Mouse (Mus musculus) right cerebral cortex, postnatal 36 days (tissue): ENCODE results near the gene Tmem79.
A peak's percentile ranks its signal among the peaks of the same experiment; 100 is the strongest.
"Not testable (repeated sequence)": the region's sequence is repeated elsewhere in the genome, so short reads cannot be mapped to it uniquely, and the experiment has no call there.

Experiments used
- DNase-seq, 2 experiments: peaks; one replicate each; pipeline ENCODE4 v3.0.0; 2022; ENCODE audit warnings: low spot score in 2 of 2, mixed read lengths in 1 of 2

Gene Tmem79

DNA sequence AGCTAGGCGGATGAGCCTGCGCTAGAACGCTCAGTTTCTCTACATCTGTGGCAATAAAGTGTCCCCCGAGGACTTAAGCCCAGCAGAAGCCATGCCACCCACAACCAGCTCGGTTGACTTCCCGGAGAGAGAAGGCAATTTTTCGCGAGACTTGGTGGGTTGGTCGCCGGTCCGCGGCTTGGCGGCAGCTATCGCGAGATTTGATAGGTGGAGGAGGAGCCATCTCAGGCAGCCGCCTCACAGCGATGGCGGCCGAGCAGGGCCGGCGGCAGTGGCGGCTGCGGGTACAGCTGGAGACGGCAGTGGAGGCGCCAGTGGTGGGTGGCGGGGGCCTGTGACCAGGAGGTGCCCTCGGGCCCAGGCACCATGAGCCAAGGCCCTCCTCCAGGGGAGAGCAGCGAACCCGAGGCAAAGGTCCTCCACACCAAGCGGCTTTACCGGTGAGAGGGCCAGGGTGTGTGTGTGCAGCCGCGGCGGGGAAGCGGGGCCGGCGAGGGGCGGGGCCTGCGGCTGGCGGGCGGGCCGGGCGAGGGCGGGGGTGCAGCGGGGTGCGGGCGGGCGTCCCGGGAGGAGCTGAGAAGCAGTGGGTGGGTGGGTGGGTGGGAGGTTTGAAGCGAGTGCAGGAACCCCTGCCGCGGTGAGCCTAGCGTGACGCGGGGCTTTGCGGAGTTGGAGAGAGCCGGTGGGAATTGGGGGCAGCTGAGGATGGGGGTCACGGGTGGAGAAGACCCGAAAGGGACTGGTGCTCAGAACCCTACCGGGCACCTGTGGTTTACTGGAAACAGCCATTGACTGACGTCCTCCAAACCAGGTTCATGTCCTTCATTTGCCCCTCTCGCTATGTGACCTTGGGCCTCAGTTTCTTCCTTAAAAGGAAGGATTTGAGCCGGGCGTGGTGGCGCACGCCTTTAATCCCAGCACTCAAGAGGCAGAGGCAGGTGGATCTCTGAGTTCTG lies at the start of gene Tmem79, which contains the start of gene Smg5:
Gene Tmem79, minus strand, starts transcription at position 91 of the 956 bp plus-strand sequence.
Gene Smg5, plus strand, starts transcription at position 203 of the 956 bp plus-strand sequence.
- peak; percentile 91 to 93 for DNase-seq

DNA sequence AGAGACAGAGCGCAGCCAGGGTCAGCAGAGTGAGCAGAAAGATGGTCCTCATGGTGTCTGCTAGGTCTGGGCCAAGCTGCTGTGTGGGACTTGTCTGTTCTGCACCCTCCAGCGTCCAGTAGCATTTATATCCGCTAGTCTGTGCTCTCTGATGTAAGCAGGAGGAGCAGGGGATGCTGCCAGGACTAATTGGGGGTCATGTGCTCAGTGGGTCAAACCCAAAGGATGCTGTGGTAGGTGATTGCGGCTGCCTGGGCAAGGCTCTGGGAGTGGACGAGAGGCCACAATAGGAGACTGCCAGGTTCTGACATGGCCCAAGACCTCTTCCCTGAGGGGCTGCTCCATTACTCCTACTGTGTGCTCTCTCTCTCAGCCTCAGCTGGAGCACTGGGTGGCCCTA lies 48.4 kb upstream of the Tmem79 start, which contains the start of gene Bglap:
Gene Bglap, minus strand, starts transcription at position 101 of the 400 bp plus-strand sequence.
- no peak for DNase-seq

DNA sequence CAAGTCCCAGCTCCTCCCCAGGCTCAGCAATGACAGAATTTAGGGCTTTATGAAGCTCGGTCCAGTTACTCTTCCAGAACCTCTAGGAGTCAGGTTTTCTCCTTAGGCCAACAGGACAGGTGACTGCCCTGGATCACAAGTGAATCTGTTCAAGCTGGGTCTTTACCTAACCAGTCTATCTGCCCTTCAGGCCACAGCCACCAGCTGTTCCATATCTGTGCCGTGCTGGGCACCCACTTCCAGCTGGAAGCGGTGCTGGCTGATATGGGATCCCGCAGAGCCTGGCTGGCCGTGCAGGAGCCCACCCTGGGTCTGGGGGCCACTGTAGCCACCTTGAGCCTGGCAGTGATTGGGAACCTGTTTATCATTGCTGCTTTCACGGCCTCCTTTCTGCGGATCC lies 46.4 kb upstream of the Tmem79 start:
- not testable (repeated sequence) for DNase-seq

DNA sequence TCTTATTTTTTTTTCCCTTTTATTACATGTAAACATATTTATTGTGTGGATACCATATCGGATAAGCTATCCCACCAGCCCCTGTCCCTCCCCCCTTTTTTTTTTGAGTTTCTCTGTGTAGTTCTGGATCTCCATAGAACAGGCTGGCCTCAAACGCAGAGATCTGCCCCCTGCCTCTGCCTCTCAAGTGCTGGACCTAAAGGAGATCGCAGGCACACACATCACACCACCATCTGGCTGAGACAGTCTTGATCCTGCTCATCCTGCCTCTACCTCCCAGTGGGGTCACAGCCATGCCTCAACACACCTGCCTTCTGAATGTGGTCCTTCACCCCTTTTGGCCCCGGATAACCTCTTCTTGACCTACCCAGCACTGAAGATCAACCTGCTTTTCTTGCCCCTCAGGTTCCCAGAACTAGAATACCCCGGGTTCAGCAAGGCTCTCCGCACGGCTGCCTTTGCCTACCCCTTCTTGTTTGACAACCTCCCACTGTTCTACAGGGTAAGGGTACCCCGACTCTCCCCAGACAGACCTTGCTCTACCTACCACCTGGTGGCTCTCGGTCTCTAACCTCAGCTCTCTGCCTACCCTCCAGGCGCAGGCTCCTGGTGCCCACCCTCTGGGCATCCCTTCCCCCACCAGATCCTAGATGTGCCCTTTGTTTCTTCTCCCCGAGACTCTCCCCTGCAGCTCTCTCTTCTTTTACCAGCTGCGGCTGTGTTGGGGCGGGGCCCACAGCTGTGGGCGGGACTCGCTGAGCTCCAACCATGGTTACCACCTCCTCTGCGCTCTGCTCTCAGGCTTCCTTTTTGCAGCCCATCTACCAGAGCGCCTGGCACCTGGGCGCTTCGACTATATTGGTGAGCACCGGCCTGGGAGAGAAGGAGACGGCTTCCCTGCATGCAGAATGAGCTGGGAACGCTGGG lies 45.7 kb upstream of the Tmem79 start:
- not testable (repeated sequence) for DNase-seq

DNA sequence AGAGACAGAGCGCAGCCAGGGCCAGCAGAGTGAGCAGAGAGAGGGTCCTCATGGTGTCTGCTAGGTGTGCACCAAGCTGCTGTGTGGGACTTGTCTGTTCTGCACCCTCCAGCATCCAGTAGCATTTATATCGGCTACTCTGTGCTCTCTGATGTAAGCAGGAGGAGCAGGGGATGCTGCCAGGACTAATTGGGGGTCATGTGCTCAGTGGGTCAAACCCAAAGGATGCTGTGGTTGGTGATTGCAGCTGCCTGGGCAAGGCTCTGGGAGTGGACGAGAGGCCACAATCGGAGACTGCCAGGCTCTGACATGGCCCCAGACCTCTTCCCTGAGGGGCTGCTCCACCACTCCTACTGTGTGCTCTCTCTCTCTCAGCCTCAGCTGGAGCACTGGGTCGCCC lies 42.7 kb upstream of the Tmem79 start, which contains the start of gene Bglap2:
Gene Bglap2, minus strand, starts transcription at position 101 of the 400 bp plus-strand sequence.
- not testable (repeated sequence) for DNase-seq

DNA sequence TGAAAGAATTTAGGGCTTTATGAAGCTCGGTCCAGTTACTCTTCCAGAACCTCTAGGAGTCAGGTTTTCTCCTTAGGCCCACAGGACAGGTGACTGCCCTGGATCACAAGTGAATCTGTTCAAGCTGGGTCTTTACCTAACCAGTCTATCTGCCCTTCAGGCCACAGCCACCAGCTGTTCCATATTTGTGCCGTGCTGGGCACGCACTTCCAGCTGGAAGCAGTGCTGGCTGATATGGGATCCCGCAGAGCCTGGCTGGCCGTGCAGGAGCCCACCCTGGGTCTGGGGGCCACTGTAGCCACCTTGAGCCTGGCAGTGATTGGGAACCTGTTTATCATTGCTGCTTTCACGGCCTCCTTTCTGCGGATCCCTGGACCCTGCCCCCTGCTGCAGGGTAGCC lies 40.7 kb upstream of the Tmem79 start:
- not testable (repeated sequence) for DNase-seq

DNA sequence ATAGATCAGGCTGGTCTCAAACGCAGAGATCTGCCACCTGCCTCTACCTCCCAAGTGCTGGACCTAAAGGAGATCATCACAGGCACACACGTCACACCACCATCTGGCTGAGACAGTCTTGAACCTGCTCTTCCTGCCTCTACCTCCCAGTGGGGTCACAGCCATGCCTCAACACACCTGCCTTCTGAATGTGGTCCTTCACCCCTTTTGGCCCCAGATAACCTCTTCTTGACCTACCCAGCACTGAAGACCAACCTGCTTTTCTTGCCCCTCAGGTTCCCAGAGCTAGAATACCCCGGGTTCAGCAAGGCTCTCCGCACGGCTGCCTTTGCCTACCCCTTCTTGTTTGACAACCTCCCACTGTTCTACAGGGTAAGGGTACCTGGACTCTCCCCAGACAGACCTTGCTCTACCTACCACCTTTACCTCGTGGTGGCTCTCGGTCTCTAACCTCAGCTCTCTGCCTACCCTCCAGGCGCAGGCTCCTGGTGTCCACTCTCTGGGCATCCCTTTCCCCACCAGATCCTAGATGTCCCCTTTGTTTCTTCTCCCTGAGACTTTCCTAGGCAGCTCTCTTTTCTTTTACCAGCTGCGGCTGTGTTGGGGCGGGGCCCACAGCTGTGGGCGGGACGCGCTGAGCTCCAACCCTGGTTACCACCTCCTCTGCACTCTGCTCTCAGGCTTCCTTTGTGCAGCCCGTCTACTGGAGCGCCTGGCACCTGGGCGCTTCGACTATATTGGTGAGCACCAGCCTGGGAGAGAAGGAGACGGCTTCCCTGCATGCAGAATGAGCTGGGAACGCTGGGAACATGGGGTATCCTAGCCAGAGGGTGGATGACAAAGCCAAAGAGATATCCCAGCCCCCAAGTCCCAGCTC lies 40.0 kb upstream of the Tmem79 start:
- DNase-seq, result not testable (repeated sequence)

DNA sequence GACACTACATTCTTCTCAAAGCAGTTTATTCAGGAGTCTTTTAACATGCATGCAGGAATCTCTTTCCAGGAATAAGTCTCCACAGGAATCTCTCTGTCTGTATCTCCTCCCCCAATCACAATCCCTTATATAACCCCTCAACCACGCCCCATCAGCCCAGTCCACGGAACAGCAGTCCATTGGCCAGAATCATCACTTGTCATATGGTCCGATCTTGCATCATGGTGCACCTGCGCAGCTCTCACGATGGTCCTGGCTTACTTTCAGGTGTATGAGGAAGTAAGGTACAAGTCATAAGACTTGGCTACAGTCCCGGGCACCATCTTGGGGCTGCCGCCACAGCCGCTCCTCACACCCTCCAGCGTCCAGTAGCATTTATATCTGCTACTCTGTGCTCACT lies 36.7 kb upstream of the Tmem79 start, which contains the start of gene Bglap3:
Gene Bglap3, minus strand, starts transcription at position 101 of the 400 bp plus-strand sequence.
- not testable (repeated sequence) for DNase-seq

DNA sequence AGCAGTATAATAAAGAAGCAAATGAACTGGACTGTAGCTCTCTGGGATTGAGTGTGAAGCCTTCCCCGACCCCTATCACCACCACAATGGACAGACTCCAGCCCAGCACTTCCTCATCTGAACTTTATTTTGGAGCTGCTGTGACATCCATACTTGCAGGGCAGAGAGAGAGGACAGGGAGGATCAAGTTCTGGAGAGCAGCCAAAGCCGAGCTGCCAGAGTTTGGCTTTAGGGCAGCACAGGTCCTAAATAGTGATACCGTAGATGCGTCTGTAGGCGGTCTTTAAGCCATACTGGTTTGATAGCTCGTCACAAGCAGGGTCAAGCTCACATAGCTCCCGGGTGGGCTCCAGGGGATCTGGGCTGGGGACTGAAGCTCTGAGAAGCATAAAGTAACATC lies 32.6 kb upstream of the Tmem79 start:
- not testable (repeated sequence) for DNase-seq

DNA sequence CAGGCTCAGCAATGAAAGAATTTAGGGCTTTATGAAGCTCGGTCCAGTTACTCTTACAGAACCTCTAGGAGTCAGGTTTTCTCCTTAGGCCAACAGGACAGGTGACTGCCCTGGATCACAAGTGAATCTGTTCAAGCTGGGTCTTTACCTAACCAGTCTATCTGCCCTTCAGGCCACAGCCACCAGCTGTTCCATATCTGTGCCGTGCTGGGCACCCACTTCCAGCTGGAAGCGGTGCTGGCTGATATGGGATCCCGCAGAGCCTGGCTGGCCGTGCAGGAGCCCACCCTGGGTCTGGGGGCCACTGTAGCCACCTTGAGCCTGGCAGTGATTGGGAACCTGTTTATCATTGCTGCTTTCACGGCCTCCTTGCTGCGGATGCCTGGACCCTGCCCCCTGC lies 31.6 kb upstream of the Tmem79 start:
- DNase-seq, result not testable (repeated sequence)

DNA sequence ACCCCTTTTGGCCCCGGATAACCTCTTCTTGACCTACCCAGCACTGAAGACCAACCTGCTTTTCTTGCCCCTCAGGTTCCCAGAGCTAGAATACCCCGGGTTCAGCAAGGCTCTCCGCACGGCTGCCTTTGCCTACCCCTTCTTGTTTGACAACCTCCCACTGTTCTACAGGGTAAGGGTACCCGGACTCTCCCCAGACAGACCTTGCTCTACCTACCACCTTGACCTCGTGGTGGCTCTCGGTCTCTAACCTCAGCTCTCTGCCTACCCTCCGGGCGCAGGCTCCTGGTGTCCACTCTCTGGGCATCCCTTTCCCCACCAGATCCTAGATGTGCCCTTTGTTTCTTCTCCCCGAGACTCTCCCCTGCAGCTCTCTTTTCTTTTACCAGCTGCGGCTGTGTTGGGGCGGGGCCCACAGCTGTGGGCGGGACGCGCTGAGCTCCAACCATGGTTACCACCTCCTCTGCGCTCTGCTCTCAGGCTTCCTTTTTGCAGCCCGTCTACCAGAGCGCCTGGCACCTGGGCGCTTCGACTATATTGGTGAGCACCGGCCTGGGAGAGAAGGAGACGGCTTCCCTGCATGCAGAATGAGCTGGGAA lies 31.0 kb upstream of the Tmem79 start:
- peak; percentile 61 to 69 for DNase-seq

DNA sequence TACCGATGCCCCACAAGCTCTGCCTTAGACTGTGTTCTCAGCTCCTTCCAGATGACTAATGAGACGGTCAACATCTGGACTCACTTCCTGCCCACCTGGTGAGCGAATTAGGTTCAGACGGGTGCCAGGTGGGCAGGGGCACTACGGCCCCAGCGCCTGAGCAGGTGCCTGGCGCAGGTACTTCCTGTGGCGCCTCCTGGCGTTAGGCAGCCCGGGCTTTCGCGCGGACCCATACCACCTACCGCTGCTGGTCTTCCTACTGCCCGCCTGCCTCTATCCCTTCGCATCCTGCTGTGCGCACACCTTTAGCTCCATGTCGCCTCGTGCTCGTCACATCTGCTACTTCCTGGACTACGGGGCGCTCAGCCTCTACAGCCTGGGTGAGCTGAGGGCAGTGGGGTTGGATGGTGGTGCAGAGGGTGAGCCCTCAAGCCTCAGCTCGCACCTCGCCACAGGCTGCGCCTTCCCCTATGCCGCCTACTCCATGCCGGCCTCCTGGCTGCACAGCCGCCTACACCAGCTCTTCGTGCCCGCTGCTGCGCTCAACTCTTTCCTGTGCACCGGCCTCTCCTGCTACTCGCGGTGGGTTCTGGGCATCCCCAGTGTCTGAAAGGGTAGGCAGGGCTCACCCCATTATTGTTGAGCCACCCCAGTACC lies 29.9 kb upstream of the Tmem79 start:
- peak in 1 of 2 experiments; percentile 28 for DNase-seq

DNA sequence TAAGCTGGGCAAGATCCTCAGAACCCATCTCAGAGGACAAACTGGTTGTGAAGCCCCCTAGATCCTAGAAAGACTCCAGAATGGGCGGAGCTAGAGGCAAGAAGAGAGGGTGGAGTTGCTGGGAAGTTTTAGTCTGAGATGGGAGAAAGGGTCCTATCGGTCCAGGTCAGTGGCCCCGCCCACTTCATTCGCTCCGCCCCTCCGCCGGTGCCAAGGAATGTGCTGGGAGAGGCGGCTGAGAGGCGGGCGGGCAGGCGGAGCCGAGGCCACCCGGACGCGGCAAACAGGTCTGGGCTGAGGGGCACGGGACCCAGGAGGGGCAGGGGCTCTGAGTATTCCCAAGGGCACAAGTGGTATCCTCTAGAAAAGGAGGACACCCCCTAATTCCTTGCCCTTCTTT lies 28.4 kb upstream of the Tmem79 start, which contains the start of gene Paqr6:
Gene Paqr6, plus strand, starts transcription at position 248 of the 400 bp plus-strand sequence.
- DNase-seq, result no peak

DNA sequence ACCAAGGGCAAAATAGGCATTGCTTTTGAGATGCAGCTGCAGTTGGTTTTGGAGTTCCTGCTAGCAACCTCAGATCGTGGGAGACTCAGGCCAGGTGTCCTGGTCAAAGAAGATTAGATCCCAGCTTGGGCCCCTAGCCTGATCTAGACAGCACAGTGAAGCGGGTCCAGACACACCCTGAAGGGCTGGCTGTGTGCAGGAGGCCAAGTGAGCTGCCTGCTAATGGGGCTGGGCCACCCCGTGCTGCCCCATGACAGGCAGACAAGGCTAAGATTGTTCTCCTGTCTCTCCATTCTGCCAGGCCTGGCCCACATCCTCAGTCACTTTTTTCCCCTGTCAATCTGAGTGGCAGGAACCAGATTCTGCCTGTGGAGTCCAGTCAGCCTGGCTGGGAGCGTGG lies 27.8 kb upstream of the Tmem79 start:
- DNase-seq, result peak; percentile 38 to 50

DNA sequence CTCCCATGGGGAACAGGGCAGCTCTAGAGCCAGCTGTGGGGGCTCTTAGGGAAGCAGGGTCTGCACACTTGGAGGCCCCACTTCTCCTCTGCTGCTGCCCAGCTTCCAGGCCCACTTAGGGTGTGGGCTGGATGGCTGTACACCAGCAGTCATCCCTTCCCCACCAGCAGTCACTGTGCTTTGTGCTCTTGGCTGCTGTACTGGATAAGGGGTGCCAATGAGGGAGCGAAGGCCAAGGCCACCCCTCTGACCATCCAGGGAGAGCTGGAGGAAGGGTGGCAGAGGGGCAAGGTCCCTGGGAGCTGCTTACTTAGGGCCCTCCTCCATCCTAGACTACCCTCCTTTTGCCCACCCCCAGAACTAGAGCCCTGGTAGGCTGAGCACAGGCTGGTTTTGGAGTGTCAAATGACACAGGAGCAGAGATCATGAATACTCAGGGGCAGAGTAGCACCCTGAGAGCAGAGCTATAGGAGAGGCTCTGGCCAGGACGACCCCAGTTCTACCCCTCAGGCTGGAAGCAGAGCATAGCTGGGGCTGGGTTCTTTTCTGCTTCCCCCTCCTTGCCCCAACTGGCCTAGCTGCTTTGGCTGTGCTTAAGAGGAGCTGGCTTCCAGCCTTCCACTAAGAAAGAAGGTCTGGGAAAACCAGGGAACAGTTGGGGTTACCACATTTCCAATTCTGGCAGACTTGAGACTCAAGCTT lies 25.8 kb upstream of the Tmem79 start:
- no peak for DNase-seq

DNA sequence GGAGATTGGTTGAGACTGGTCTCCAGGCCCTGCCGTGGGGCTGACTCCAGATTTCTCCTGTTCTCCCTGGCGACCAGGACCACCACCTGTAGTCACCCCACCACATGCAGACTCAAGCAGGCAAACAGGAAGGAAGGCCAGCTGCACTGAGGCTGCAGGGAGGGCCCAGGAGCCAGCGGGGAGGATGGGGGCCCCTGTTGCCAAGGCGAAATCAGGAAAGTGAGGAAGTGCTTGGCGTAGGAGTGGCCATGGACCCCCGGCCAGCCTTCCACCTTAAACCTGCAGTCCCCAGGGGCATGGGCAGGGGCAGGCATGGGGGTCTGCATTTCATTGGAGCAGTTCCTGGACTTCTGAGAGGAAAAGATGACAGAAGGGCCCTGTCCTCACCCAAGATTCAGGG lies 25.1 kb upstream of the Tmem79 start:
- DNase-seq, result no peak

DNA sequence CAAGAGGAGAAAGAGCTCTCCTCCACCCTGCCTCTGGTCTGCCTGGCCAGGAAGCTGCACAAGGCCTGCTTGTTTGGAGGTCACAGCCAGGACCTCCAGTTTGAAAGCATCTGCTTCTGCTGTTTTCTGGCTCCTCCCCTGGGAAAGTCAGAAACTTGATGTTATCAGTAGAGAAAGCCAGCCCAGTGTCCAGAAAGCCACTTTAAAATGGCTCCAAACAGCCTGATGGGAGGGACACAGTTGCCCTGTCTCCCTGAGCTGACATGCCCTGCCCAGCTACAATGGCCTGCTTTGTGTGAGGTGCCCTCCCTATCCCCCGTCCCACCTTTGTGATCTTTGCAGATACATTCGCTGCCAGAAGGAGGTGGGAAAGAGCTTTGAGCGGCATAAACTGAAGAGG lies 24.0 kb upstream of the Tmem79 start:
- no peak for DNase-seq

DNA sequence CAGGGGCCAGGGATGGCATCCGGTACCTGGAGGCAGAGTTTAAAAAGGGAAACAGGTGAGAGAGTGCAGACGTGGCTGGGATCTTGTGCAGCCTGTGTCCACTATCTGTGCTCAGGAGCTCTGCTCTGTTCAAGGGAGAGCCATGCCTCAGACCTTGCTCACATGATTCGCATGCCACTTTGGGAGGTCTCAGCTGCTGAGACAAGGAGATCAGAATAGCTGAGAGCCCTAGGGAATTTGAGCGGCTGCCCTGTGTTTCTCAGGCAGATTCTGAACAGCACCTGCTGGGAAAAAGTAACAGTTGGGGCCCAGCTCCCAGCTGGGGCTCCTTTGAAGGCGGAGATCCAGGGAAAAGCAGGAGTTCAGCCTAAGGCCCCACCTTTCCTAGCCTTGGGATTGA lies 23.6 kb upstream of the Tmem79 start:
- DNase-seq, result no peak
